Mouse (Mus musculus) B cell, adult (primary cell): Measurements from ENCODE around the gene Vps13a. TPM values are rescaled to one million over a fixed set of nuclear protein-coding genes. Genes with fewer than 3 reads are reported as not detected.

Source experiments
- total RNA-seq: library from RNA; stranded (reverse); gene quantifications from 4 replicates; pipeline ENCODE4 v1.2.4, GENCODE M21; 2023; ENCODE audit not compliant: inconsistent age

Gene Vps13a
- 72.8 to 88.8 TPM (median 80.4 TPM) in 4 replicates for total RNA-seq

GRCm38 (mm10) chr19:16780790-16781384, at the start of gene Vps13a:
TSS of gene Vps13a (minus strand) at chr19:16780933.

Other genes starting within 250 kb of the Vps13a start
- not detected in 4 replicates for gene Foxb2, start 92.9 kb upstream of the Vps13a start, total RNA-seq
- gene Prune2, start 175.2 kb upstream of the Vps13a start, total RNA-seq = 0.10 TPM in 1 of 4 replicates, not detected in the others